Mouse (Mus musculus): ENCODE data around the gene Serpinb7.

Gene Serpinb7

GRCm38 (mm10) chr1:107496789-107497188, 97.3 kb downstream of the Serpinb7 start:
- no peak for DNase-seq

GRCm38 (mm10) chr1:107502025-107502424, 102.6 kb downstream of the Serpinb7 start:
- DNase-seq = no peak
